Mouse (Mus musculus) urinary bladder, postnatal 14 days (tissue): ENCODE data around the gene Mbnl1.

Experiments used
- DNase-seq: peaks from one replicate; pipeline ENCODE4 v3.0.0; 2021; ENCODE audit warnings: low spot score

Gene Mbnl1

DNA sequence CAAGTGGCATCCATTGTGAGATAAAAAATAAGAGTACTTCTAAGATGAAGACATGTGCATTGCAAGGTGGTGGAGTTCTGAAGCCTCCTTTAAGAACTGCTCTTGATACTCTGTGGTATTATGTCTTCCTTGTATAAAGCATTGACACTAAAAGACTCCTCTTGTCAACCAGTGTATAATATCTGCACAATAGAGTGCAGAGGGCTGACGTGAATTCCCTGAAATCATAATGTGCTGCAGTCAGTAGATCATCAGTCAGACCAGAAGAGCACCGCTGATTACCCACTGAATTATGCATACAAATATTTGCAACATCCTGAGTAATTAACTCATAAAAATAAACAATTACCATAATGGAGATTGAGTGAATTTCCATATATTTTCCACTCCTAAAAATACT is 97.2 kb downstream of the Mbnl1 start:
- DNase-seq: no peak

DNA sequence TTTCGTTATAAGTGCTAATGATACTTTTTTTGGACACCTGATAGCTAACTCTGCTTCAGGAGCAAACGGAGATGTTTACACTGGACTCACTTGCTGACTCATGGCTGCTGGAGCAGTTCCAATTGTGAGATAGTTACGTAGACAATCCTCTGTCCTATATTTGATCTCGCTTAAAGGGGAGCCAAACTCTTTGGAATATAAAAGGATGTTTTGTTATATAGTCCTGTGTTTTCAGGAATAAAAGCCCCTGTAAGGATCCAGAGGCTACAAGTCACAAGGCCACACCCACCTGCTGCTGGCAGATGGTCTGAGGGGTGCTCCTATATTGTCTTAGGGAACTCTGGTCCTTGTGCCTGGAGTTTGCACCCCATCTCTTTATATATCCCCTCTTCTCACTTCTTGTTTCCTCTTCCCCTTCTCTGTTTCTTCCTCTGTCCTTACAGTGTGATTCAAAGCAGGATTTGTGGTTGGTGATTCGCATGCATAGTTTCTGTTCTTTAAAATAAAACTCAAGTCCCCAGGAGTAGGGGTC is 97.9 kb downstream of the Mbnl1 start:
- DNase-seq: peak; percentile 75

- no peak for DNase-seq
Observed at GRCm38 (mm10) chr3:60571493-60571892, 98.9 kb downstream of the Mbnl1 start.

DNA sequence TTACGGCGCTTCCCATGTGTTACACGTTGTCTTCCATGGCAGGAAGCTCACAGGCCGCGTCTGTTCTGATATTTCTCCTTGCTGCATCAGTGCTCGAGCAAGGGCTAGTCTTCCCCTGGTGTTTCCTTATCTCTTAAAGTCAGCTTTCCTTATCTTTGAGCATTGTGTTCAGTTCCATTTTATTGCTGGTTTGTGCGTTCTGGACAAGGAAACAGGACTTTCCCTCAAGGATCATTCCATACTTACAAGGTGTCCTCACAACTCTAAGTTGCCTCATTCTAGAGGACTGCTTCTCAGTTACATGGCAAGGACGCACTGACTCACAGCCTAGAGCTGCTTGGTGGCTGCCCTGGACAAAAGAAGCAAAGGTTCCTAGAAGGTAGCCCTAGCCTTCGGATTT is 101.6 kb downstream of the Mbnl1 start:
- DNase-seq: no peak

DNA sequence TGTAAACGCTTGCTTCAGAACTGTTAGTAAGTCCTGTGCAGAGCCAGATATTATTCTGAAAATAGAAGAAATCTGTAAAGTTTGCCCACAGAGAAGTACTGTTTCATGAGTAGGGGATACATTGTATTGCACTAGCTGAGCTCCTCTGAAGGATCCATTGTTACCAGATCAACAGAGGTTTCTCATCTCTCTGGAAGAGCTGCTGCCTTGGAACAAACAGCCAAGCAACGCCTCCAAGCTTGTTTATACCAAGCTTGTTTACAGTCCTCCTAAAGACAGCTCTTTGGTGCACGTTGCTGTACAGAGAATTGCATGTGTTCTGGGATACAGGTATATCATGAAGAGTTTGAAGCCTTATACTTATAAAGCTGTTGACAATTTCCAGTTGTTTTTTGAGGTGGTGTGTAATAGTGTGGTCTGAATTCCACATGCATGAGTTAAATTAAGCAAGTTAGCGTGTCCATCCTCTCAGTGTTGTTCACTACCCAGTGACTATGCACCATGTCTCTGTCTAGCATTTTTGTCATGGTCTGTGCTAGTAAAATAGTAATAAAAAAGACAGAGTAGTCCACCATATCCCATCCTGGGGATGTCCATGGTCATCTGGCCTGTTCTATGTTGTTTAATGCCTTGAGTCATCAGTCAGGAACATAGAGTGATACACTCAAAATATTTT is 102.4 kb downstream of the Mbnl1 start:
- DNase-seq: no peak

DNA sequence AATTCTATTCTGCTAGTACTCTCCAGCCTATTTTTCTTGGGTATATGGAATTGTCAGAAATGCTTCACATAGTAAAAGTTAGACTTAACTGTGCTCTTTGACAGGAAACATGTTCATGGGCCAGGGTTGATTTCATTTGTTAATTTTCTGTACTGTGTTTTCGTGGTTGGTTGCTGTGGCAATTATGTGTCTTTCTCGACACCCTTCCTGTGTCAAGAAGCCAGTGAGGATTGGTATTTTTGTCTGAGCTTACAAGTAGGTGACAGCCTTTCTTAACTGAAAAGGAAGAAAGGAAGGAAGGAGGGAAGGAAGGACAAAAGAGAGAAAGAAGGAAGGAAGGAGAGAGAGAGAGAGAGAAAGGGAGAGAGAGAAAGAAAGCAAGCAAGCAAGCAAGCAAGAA is 103.3 kb downstream of the Mbnl1 start:
- DNase-seq: no peak

GRCm38 (mm10) chr3:60576366-60577046 is 103.9 kb downstream of the Mbnl1 start:
- DNase-seq: no peak

GRCm38 (mm10) chr3:60579880-60580279 is 107.2 kb downstream of the Mbnl1 start:
- no peak for DNase-seq

- DNase-seq: no peak
Observed at GRCm38 (mm10) chr3:60580699-60581098, 108.1 kb downstream of the Mbnl1 start.

DNA sequence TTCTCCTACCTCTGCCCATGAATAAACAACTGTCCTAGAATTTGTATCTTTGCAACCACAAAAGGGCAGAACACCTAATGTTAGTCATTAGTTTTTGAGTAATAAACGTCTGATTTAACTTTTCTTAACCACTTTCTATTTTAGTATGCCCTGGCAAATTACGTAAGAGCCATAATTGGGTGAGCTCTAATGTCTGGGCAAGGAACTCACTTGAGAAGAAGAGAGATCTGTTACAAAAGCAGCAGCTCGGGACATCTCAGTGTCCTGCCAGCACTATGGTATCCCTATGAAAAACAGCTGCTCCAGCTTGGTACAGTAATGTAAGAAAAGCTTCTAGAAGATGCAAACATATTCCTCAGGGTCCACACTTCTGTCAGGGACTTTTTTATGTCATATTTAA is 109.5 kb downstream of the Mbnl1 start:
- no peak for DNase-seq

GRCm38 (mm10) chr3:60582620-60583019 is 110.0 kb downstream of the Mbnl1 start:
- no peak for DNase-seq

- DNase-seq: no peak
Observed at GRCm38 (mm10) chr3:60584704-60585103, 112.1 kb downstream of the Mbnl1 start.

DNA sequence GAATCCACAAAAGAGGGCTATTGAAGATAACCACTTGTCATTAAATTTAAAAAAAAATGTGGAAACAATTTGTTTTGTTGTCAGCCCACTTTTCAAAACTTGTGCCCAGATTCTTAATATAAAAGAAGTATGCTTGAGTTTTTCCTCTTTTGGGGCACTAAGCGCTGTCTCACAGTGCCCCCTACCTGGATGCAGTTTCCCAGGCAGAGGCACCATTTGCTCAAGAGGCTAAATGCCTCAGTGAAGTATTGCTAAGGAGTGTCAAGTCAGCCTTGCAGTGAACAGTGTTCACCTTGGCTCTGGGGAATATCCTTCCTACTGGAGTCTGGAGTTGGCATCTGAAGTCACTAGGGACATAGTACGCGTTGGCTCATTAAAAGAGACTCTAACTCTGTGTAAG is 113.4 kb downstream of the Mbnl1 start:
- DNase-seq: no peak

GRCm38 (mm10) chr3:60587149-60587548 is 114.5 kb downstream of the Mbnl1 start:
- no peak for DNase-seq

DNA sequence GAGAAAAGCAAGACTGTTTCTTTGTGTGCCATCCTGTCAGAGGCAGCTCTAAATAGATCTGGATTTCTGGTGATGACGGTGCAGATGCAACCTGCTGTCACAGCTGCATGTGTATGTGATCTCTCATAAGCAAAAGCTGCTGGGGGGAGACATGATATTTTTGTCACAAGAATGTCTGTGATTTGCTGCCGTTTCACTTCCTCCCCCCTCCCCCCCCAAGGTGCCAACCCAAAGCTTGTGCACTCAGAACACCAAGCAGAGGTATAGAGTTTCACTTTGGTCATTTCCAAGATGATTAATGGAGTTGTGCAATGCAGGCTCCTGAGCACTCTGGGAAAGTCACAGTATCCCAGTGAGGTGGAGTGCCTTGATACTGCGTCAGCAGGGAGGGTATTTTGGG is 116.7 kb downstream of the Mbnl1 start:
- no peak for DNase-seq

DNA sequence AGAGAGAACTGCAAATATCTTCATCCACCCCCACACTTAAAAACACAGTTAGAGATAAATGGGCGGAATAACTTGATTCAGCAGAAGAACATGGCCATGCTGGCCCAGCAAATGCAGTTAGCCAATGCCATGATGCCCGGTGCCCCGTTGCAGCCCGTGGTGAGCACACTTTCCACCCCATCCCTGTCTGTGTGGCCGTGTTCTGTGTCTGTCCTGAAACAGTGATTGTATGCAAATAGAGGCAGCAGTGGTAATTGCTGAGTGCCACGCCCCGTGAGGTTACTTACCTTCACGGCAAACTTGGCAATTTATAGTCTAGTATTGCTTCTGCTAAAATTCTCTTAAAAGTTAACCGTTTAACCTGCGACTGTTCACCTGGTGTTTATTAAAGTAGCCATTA is 123.0 kb downstream of the Mbnl1 start:
- DNase-seq: no peak

- no peak for DNase-seq
Observed at GRCm38 (mm10) chr3:60596985-60597384, 124.4 kb downstream of the Mbnl1 start.

DNA sequence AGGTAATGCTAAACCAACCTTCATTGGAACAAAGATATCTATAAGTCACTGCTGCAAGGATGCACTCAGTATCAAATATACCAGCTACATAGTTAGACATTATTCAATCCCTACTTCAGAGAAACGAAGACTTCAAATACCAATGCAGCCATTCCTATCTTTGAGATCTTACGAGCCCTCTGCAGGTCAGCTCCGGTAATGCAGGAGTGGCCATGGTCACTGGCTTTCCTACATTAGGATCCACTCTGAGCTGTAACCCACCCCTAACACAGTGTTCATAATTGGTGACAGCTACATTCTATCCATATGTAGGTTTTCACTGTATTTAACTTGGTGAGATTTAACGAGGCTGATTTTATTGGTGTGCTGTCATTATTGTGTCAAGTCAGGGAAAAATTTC is 129.1 kb downstream of the Mbnl1 start:
- DNase-seq: peak; percentile 76

GRCm38 (mm10) chr3:60602923-60603549 is 130.4 kb downstream of the Mbnl1 start:
- no peak for DNase-seq

GRCm38 (mm10) chr3:60603637-60604036 is 131.0 kb downstream of the Mbnl1 start:
- DNase-seq: no peak

DNA sequence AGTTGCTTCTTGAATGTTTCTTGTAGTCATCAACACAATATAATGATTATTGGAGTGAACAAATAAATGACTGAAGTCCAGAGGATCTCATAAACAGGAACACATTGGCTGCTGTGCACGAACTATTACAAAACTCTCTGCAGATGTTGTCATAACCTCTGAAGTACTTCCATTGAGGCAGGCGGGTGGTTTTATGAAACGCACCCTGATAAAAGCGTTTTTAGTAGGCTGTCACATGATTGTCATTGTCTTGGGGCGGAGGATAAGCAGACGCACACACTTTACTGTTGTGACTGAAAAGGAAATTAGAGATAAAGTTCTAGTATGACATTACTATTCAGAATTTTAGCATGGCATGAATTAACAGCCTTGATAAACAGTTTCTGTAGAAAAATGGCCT is 131.6 kb downstream of the Mbnl1 start:
- no peak for DNase-seq

DNA sequence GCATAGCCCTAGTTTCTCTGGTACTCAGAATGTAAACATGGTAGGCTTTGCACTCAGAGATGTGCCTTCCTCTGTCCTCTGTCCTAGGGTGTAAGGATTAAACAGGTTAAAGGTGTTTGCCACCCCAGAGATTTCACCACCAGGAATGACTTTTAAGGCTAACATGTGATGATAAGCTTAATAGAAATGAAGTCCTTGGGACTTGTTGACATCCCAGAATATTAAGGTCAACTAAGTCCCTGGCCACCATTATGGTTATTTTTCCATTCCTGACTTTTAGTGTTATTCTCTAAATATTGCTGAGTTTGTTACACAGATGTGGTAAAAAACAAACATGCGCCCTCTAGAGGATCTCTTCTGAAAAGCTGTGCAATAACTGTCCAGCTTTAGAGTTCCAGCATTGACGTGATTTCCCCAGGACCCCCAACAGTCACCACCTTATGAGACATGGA is 136.3 kb downstream of the Mbnl1 start:
- no peak for DNase-seq

GRCm38 (mm10) chr3:60611839-60612238 is 139.2 kb downstream of the Mbnl1 start:
- peak; percentile 64 for DNase-seq
